Mouse (Mus musculus): ENCODE results near the gene Stox2.

Gene Stox2

GRCm38 (mm10) chr8:47288131-47288865 lies 157.9 kb downstream of the Stox2 start:
- peak; percentile 81 for DNase-seq

DNA sequence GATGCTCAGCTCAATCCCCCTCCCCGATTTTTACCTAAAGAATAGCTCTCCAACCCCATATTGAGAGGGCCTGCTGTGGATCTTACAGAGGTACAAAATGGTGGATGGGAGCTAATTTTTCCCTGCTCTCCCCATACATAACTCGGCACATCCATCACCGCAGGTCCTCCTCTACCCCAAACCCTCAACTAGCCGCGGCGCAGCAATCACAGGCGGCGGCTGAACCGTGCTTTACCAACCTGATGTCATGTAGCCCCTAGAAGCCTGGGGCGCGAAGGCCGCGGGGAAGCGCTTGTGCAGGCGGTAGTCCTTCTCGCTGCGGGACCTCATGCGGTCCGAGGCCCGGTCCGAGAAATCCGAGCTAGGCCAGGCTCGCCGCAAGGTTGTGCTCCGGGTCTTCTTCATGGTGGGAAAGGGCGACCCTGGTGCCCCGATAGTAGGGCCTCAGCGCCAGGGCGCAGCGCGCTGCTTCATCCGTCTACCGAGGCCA lies 158.5 kb downstream of the Stox2 start:
- peak; percentile 69 for DNase-seq

DNA sequence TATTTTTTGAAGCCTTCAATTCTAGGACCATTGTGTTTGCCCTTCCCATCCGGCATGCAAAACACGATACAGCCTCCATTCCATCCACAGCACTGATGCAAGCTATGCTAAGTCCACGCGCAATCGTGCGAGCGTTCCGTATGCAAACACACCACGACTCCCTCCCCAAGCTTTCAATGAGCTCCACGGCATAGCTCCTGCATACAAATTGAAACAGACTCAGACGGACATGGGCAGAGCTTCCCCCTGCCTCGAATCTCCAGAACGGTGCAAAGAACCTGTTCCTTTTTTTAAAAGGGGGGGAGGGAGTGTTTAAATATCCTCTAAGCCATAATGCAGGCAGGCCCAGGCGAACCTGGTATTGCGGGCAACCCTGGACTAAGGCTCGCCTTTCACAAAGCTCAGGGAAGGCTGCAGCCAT lies 159.0 kb downstream of the Stox2 start:
- peak; percentile 58 for DNase-seq

GRCm38 (mm10) chr8:47286081-47286700 lies 160.0 kb downstream of the Stox2 start:
- no peak for DNase-seq

GRCm38 (mm10) chr8:47285435-47285834 lies 160.7 kb downstream of the Stox2 start:
- no peak for DNase-seq

- DNase-seq: peak; percentile 72
Observed at GRCm38 (mm10) chr8:47284329-47285326, 161.5 kb downstream of the Stox2 start.

DNA sequence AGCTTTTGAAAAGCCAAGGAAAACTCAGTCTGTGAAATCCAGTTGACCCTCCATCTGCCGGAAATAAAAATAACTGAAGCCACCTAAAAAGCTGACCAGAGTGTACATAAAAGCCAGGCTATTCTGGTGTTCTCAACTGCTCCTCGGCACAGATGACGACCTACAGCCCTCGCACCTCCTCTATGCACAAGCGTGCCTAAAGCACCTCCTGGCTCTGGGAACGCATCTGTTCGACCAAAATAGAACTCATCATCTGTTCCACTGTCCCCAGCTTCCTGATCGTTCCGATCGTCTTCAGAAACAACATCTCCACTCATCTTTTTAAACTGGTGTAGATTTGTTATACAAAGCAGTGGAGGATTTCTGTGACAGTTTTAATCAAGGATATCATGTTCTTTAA lies 166.3 kb downstream of the Stox2 start:
- no peak for DNase-seq

GRCm38 (mm10) chr8:47278211-47278610 lies 168.0 kb downstream of the Stox2 start:
- no peak for DNase-seq

GRCm38 (mm10) chr8:47268931-47269330 lies 177.2 kb downstream of the Stox2 start:
- DNase-seq: no peak

GRCm38 (mm10) chr8:47268062-47268822 lies 177.9 kb downstream of the Stox2 start:
- DNase-seq: no peak

GRCm38 (mm10) chr8:47263070-47263843 lies 182.9 kb downstream of the Stox2 start:
- DNase-seq: no peak

- no peak for DNase-seq
Observed at GRCm38 (mm10) chr8:47260751-47261474, 185.2 kb downstream of the Stox2 start.

GRCm38 (mm10) chr8:47250832-47251231 lies 195.3 kb downstream of the Stox2 start:
- no peak for DNase-seq

DNA sequence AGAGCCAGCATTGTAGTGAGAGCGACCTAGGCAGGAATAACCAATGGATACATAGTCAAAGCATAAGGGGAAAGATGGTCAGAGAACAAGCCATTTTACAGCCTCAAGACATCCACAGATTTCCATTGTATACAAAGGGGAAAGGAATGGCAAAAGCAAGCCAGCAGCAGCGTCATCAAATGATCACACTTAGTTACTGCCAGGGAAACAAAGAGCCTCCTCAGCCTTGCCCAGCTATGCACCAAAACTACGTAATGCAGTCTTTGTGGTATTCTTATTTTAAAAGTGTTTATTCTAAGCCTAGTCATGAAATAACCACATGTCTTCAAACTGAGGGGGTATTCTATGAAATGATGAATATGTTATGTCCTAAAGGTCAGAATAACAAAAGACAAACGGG lies 201.0 kb downstream of the Stox2 start:
- no peak for DNase-seq

DNA sequence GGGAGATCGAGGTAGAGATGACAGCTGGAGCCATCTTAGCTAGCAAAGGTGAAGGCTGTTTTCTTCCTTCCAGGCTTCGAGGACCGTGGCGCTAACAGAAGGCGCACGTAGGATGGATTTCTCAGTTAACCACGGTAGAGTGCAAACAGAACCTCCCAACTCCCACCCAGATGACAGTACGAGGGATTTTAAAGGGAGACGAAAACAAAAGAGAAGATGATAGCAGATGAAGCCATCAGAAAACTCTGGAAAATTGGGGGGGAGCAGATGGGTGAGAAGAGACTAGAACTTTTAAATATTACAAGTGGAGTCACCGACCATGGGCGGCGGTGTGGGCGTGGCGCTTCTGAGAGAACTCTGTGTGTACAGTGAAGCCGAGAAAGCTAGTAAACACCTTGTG lies 202.0 kb downstream of the Stox2 start:
- no peak for DNase-seq

- DNase-seq: no peak
Observed at GRCm38 (mm10) chr8:47243631-47244030, 202.5 kb downstream of the Stox2 start.

DNA sequence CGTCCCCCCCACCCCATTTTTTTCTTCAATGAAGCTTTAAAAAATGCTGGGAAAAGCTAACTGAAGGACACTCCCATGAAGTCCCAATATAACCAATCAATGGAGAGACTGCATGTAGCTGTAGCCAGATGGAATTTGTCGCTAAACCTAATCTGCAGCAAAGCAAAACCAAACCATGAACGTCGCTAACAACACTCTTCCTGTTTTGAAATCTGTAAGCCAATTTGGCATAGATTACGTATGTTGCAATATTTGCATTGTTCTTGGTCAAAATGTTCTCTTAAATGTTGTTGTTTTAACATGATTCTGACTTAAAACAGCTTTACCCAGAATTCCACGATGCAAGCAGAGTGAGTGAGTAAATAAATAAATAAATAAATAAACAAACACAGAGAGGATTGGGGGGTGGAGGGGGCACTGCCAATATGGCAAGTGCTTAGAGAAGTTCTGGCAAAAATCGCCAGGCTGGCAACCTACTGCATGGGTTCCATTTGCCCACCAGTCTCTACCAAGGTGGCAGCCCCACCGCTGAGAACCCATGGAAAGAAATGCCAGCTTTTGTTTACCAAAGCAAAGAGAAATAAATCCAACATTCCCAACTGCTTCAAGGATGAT lies 203.0 kb downstream of the Stox2 start:
- DNase-seq: no peak

GRCm38 (mm10) chr8:47242207-47243004 lies 203.8 kb downstream of the Stox2 start:
- DNase-seq: peak; percentile 93

GRCm38 (mm10) chr8:47241421-47242078 lies 204.6 kb downstream of the Stox2 start:
- no peak for DNase-seq
